Mouse (Mus musculus) midbrain, postnatal 0 days (tissue): Measurements from ENCODE around the gene Cep104. TPM values are rescaled to one million over a fixed set of nuclear protein-coding genes. Genes with fewer than 3 reads are reported as not detected.
A peak's percentile ranks its signal among the peaks of the same experiment; 100 is the strongest.

Source experiments
- ATAC-seq: fragments of 200-750 bp; cut with Nextera tagmentation; 2 replicates; pipeline ENCODE4 v1.8.0; 2017; ENCODE audit warnings: moderate number of reproducible peaks, mild to moderate bottlenecking, moderate TSS enrichment, moderate library complexity; ENCODE audit not compliant: low FRiP score
- DNase-seq: peaks from one replicate; pipeline ENCODE4 v3.0.0-alpha.2; 2015; ENCODE audit warnings: low spot score
- H3K27ac ChIP-seq: fragments of 300-500 bp; sonication (generic); 2 replicates; pipeline ENCODE4 v1.5.1; 2014; ENCODE audit warnings: low read depth, mild to moderate bottlenecking, low read length, mixed read lengths
- H3K27me3 ChIP-seq: fragments of 300-500 bp; sonication (generic); 2 replicates; pipeline ENCODE4 v1.6.1; 2014; ENCODE audit warnings: low read length, control low read depth, mixed read lengths; ENCODE audit not compliant: insufficient read depth
- H3K36me3 ChIP-seq: fragments of 300-500 bp; sonication (generic); 2 replicates; pipeline ENCODE4 v1.6.1; 2014; ENCODE audit warnings: low read length, control low read depth, mixed read lengths; ENCODE audit not compliant: insufficient read depth
- H3K4me1 ChIP-seq: fragments of 300-500 bp; sonication (generic); 2 replicates; pipeline ENCODE4 v1.6.1; 2014; ENCODE audit warnings: mild to moderate bottlenecking, control low read depth, antibody characterized with exemption, low read length, mixed read lengths; ENCODE audit not compliant: insufficient read depth
- H3K4me2 ChIP-seq: fragments of 300-500 bp; sonication (generic); 2 replicates; pipeline ENCODE4 v1.6.1; 2014; ENCODE audit warnings: low read depth, mild to moderate bottlenecking, low read length, mixed read lengths; ENCODE audit not compliant: poor library complexity, severe bottlenecking
- H3K4me3 ChIP-seq: fragments of 300-500 bp; sonication (generic); 2 replicates; pipeline ENCODE4 v1.5.1; 2014; ENCODE audit warnings: low read depth, mild to moderate bottlenecking, low read length, moderate library complexity
- H3K9ac ChIP-seq: fragments of 300-500 bp; sonication (generic); replicated peaks from 2 replicates; pipeline ENCODE4 v1.6.1; 2014; ENCODE audit warnings: mild to moderate bottlenecking, low read length, moderate library complexity, mixed read lengths; ENCODE audit not compliant: poor library complexity, severe bottlenecking
- H3K9me3 ChIP-seq: fragments of 300-500 bp; sonication (generic); 2 replicates; pipeline ENCODE4 v1.6.1; 2016; ENCODE audit warnings: low read length, control low read depth
- CTCF ChIP-seq: IDR thresholded peaks from 2 replicates; pipeline ENCODE4 v1.5.1; 2016; ENCODE audit warnings: antibody characterized with exemption, mild to moderate bottlenecking
- WGBS: fragments of 180-500 bp; shearing (Covaris S2); extraction: QIAGEN DNeasy Blood & Tissue Kit; methylation state at CpG from one replicate; pipeline ENCODE4 v1.1.7; 2014; 5-methylcytosine and 5-hydroxymethylcytosine counted together
- polyA plus RNA-seq: library from polyadenylated mRNA; unstranded; fragments of >200 nt; fragmentation: Nextera tagmentation; extraction: Ambion mirVana; gene quantifications from 2 replicates; pipeline ENCODE4 v1.2.1, GENCODE M21; 2015
- total RNA-seq: library from RNA; depleted of rRNA; stranded (reverse); fragments of >200 nt; gene quantifications from 2 replicates; pipeline ENCODE4 v1.2.3, GENCODE M21; 2014

Gene Cep104
- total and polyA plus RNA-seq, 2 experiments from 2014 or later, result 9.6 to 11.7 TPM

DNA sequence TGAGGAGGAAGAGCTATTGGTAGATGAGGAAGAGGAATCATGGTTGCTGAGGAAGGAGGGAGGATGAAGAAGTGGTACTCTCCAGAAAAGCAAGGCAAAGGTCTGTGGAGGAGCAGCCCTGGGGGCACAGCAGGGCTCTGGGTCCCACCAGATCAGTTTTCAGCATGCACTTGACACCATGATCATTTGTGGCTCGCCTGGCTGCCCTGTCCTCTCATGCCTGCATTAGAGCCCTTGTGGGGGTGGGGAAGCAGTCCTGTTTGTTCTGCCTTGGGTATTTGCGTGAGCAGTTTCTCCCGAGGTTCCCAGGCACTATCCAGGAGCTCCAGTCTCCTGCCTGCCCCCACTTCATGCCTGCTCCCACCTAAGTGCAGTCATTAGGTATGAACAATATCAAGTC, 62.1 kb downstream of the Cep104 start:
- Histone ChIP-seq H3K36me3 (no peaks in the 10 kb centered on the region), H3K4me3 (no peak overlapping the region), H3K27me3 (0 out of 2 replicates have a peak, but pooled peaks cover 3% of the 10 kb centered on the region), H3K4me1 (no peaks in the 10 kb centered on the region), H3K4me2 (no peak overlapping the region), H3K27ac (no peak overlapping the region), H3K9ac (no peak overlapping the region), H3K9me3 (no peaks in the 10 kb centered on the region)
- no peak for TF ChIP-seq CTCF
- WGBS, result 47% methylated on average over 3 of the region's 3 CpGs
- no peak for ATAC-seq
- DNase-seq, result no peak

DNA sequence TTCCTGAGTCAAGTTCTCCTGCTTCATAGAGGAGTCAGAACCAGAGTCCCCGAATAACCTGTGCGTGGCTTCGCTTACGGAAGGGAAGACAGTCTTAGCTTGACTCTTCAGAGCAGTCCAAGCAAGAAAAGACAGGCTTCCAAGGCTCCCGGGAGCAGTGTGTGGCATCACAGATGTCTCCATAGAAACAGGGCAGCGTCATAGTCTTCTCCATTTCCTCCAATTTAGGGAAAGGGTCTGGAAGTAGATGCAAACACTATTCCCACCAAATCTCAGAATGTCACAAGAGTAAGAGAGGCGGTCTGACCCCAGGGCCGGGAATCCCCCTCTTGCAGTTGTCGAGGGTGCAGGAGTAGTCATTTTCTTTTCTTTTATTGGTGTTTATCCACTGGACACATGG, 67.6 kb downstream of the Cep104 start, which contains the start of gene Ccdc27:
Gene Ccdc27 (minus strand): TSS at position 101 of the 400 bp plus-strand sequence.
- Histone ChIP-seq H3K27ac (no peak within 1 kb of the TSS), H3K4me1 (no peaks in the 10 kb centered on the region), H3K27me3 (no peaks in the 10 kb centered on the region), H3K9ac (no peak within 1 kb of the TSS), H3K9me3 (no peaks in the 10 kb centered on the region), H3K4me3 (no peak within 1 kb of the TSS), H3K4me2 (no peak within 1 kb of the TSS), H3K36me3 (no peaks in the 10 kb centered on the region)
- no peak for DNase-seq
- WGBS, result 85% methylated on average over 9 of the region's 9 CpGs
- TF ChIP-seq CTCF, result no peak
- no peak for ATAC-seq

DNA sequence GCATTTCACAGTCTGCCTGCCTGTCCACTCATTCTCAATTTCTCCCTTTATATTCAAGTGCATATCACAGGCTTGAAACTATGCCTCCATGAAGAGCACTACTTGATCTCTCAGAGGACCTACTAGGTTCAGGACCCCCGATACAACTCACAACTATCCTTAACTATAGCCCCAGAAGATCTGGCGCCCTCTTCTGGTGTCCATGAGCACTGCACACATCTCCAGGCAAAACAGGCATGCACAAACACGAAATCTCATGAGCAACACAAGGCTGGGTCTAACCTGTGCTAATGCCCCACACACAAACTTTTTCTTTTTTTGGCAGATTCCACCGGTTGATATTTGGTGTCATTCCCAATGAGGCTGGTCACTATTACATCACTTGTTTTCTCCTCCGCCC, 70.8 kb downstream of the Cep104 start:
- Histone ChIP-seq H3K4me3 (no peak overlapping the region), H3K9ac (no peak overlapping the region), H3K4me2 (no peak overlapping the region), H3K27ac (no peak overlapping the region), H3K36me3 (no peaks in the 10 kb centered on the region), H3K9me3 (no peaks in the 10 kb centered on the region), H3K27me3 (no peaks in the 10 kb centered on the region), H3K4me1 (no peaks in the 10 kb centered on the region)
- ATAC-seq (no peak), DNase-seq (no peak)
- peak; percentile 33; the same call in 1 of the 2 replicates for TF ChIP-seq CTCF
- WGBS, result 71% methylated on average over 5 of the region's 5 CpGs

DNA sequence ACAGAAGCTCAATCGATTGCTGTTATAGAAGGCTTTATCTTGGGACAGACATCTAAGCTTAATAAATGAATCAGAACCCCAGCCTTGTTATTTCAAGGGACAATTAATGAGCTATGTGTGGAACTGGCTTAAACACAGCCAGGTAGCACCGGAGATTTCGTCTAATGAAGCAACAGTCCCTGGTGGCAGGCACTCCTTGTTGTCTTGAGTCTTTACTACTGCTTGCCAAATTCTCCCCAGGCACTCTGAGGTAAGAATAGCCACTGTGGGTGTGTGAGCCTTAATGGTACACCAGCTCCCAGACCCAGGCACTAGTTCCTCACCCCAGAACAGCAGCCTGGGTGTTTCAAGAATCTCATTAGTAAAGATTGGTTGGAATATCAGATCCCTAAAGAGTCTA, 76.4 kb downstream of the Cep104 start:
- no peak overlapping the region for H3K27ac ChIP-seq
- no peak for ATAC-seq
- DNase-seq, result no peak

DNA sequence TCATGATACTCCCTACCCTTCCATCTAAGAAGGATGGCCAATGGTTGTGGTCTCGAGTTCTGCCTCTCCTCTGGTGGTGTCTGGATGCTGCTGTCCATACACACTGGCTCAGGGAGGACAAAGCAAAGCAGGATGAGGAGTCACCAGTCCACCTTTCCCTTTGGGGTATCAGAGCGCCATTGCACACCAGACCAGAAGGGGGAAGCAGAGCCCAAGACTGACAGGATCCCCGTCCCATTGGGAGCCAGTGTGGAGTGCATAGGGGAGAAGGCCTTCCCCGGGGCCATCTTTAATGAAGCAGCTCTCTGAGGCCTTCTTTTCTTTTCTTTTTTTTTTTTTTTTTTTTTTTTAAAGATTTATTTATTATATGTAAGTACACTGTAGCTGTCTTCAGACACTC, 78.1 kb downstream of the Cep104 start:
- Histone ChIP-seq H3K27me3 (no peaks in the 10 kb centered on the region), H3K9ac (no peak overlapping the region), H3K4me1 (no peaks in the 10 kb centered on the region), H3K4me3 (no peak overlapping the region), H3K9me3 (no peaks in the 10 kb centered on the region), H3K36me3 (no peaks in the 10 kb centered on the region), H3K4me2 (no peak overlapping the region), H3K27ac (no peak overlapping the region)
- WGBS, result 51% methylated on average over 4 of the region's 4 CpGs
- 0 out of 2 replicates have a peak, but pooled peaks have one; percentile 13 for TF ChIP-seq CTCF
- no peak for ATAC-seq
- DNase-seq, result no peak

More for the DNA sequence above, 76.4 kb downstream of the Cep104 start:
- H3K9ac ChIP-seq, result no peak overlapping the region
- no peak for TF ChIP-seq CTCF
- no peaks in the 10 kb centered on the region for H3K4me1 ChIP-seq
- no peak overlapping the region for H3K4me2 ChIP-seq
- WGBS, result 83% methylated on average over 3 of the region's 3 CpGs
- H3K27me3 ChIP-seq, result no peaks in the 10 kb centered on the region
- no peak overlapping the region for H3K4me3 ChIP-seq
- H3K9me3 ChIP-seq, result no peaks in the 10 kb centered on the region
- H3K36me3 ChIP-seq, result no peaks in the 10 kb centered on the region

DNA sequence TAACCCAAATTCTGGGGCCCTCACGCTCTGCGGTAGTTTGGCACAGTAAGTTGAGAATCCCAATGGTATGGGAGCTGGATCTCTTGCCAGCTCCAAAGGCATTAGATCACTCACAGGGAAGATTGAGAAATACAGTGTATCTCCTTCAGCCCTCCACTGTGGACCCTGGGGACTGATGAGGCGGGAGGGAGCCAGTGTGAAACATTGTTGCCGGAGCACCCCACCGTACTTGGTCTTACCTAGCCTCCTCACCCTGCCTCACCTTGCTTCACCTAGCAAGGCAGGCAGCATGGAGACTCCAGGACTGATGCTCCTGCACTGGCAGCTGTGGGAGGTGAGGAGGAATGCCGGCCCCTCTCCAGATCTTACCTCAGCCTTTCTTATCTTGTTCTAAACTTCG, 80.5 kb downstream of the Cep104 start:
- no peak overlapping the region for H3K27ac ChIP-seq
- H3K4me3 ChIP-seq, result no peak overlapping the region
- H3K9ac ChIP-seq, result no peak overlapping the region
- H3K9me3 ChIP-seq, result no peaks in the 10 kb centered on the region
- H3K4me2 ChIP-seq, result no peak overlapping the region
- ATAC-seq (no peak), DNase-seq (no peak)
- H3K4me1 ChIP-seq, result no peaks in the 10 kb centered on the region
- H3K36me3 ChIP-seq, result no peaks in the 10 kb centered on the region
- no peaks in the 10 kb centered on the region for H3K27me3 ChIP-seq
- no peak for TF ChIP-seq CTCF
- WGBS, result 87% methylated on average over 7 of the region's 7 CpGs
